Mouse (Mus musculus) MEL (cell line): ENCODE data around the gene Zfp146. TPM values are rescaled to one million over a fixed set of nuclear protein-coding genes. Genes with fewer than 3 reads are reported as not detected.
A peak's percentile ranks its signal among the peaks of the same experiment; 100 is the strongest.
"Not testable (repeated sequence)": the region's sequence is repeated elsewhere in the genome, so short reads cannot be mapped to it uniquely, and the experiment has no call there.

Experiments used
- DNase-seq: peaks from one replicate; pipeline ENCODE4 v3.0.0; 2011; ENCODE audit warnings: low read depth, low spot score
- H3K27ac ChIP-seq: 2 replicates; pipeline ENCODE4 v1.5.1; 2012; ENCODE audit warnings: low read depth, mild to moderate bottlenecking, control low read depth, low read length, moderate library complexity; ENCODE audit not compliant: control insufficient read depth
- H3K27me3 ChIP-seq, 2 experiments: fragments of 150-350 bp in 1 of 2; sonication (generic) in 1 of 2; 2 replicates each; pipeline ENCODE4 v1.6.1; 2012; ENCODE audit warnings: low read length in 2 of 2, mild to moderate bottlenecking in 2 of 2, improper control_type of control experiment in 1 of 2, moderate library complexity in 1 of 2; ENCODE audit not compliant: insufficient read depth in 2 of 2, control insufficient read depth in 1 of 2
- H3K36me3 ChIP-seq, 2 experiments: 2 replicates each; pipeline ENCODE4 v1.6.1; 2012 to 2014; ENCODE audit warnings: low read length in 2 of 2, improper control_type of control experiment in 1 of 2, inconsistent platforms in 1 of 2, mild to moderate bottlenecking in 1 of 2; ENCODE audit not compliant: insufficient read depth in 2 of 2, control insufficient read depth in 1 of 2
- H3K4me1 ChIP-seq, 2 experiments: fragments of 150-350 bp in 1 of 2; sonication (generic) in 1 of 2; 2 replicates each; pipeline ENCODE4 v1.6.1; 2012; ENCODE audit warnings: low read length in 2 of 2, improper control_type of control experiment in 1 of 2, mild to moderate bottlenecking in 1 of 2; ENCODE audit not compliant: insufficient read depth in 2 of 2, control insufficient read depth in 1 of 2
- H3K4me3 ChIP-seq, 2 experiments: fragments of 150-350 bp in 1 of 2; sonication (generic) in 1 of 2; 2 replicates each; pipeline ENCODE4 v1.5.1; 2012; ENCODE audit warnings: low read depth in 2 of 2, low read length in 2 of 2, mild to moderate bottlenecking in 2 of 2, moderate library complexity in 2 of 2, control low read depth in 1 of 2, improper control_type of control experiment in 1 of 2; ENCODE audit not compliant: control insufficient read depth in 1 of 2, insufficient read depth in 1 of 2
- H3K79me2 ChIP-seq: 2 replicates; pipeline ENCODE4 v1.6.1; 2012; ENCODE audit warnings: mild to moderate bottlenecking, low read length, moderate library complexity; ENCODE audit not compliant: control insufficient read depth, poor library complexity, insufficient read depth
- H3K9ac ChIP-seq: 2 replicates; pipeline ENCODE4 v1.6.1; 2012; ENCODE audit warnings: low read depth, mild to moderate bottlenecking, control low read depth, low read length, moderate library complexity; ENCODE audit not compliant: control insufficient read depth, poor library complexity, severe bottlenecking
- H3K9me3 ChIP-seq: fragments of 150-350 bp; sonication (generic); replicated peaks from 2 replicates; pipeline ENCODE4 v1.6.1; 2012; ENCODE audit warnings: mild to moderate bottlenecking, low read length, improper control_type of control experiment, moderate library complexity; ENCODE audit not compliant: insufficient read depth
- BHLHE40 ChIP-seq: IDR thresholded peaks from 2 replicates; pipeline ENCODE4 v1.6.1; 2012; ENCODE audit warnings: low read depth, mild to moderate bottlenecking, inconsistent platforms, low read length, improper control_type of control experiment, borderline replicate concordance
- CHD1 ChIP-seq: IDR thresholded peaks from 2 replicates; pipeline ENCODE4 v1.6.1; 2012; ENCODE audit warnings: low read depth, mild to moderate bottlenecking, inconsistent platforms, low read length, improper control_type of control experiment
- CTCF ChIP-seq, 3 experiments: IDR thresholded peaks in 2 of 3; conservative IDR thresholded peaks in 1 of 3; 2 replicates each; pipeline ENCODE4 v1.5.1; 2011 to 2012; ENCODE audit warnings: low read length in 3 of 3, low read depth in 2 of 3, mild to moderate bottlenecking in 2 of 3, improper control_type of control experiment in 1 of 3, inconsistent platforms in 1 of 3, mixed read lengths in 1 of 3, moderate library complexity in 1 of 3; ENCODE audit not compliant: control insufficient read depth in 1 of 3, insufficient read depth in 1 of 3, poor library complexity in 1 of 3, severe bottlenecking in 1 of 3
- ETS1 ChIP-seq: IDR thresholded peaks from 2 replicates; pipeline ENCODE4 v1.6.1; 2012; ENCODE audit warnings: low read depth, mild to moderate bottlenecking, inconsistent platforms, low read length, improper control_type of control experiment, moderate library complexity
- GATA1 ChIP-seq: IDR thresholded peaks from 2 replicates; pipeline ENCODE4 v1.6.1; 2011; ENCODE audit warnings: low read depth, low read length, improper control_type of control experiment
- HCFC1 ChIP-seq: IDR thresholded peaks from 2 replicates; pipeline ENCODE4 v1.6.1; 2012; ENCODE audit warnings: low read depth, mild to moderate bottlenecking, inconsistent platforms, low read length, improper control_type of control experiment, moderate library complexity
- KAT2A ChIP-seq: conservative IDR thresholded peaks from 2 replicates; pipeline ENCODE4 v1.6.1; 2012; ENCODE audit warnings: low read depth, low read length, improper control_type of control experiment, inconsistent platforms
- MAFK ChIP-seq: IDR thresholded peaks from 2 replicates; pipeline ENCODE4 v1.6.1; 2011; ENCODE audit warnings: low read depth, mild to moderate bottlenecking, low read length, improper control_type of control experiment, borderline replicate concordance
- MAX ChIP-seq: IDR thresholded peaks from 2 replicates; pipeline ENCODE4 v1.6.1; 2011; ENCODE audit warnings: low read length, improper control_type of control experiment
- MXI1 ChIP-seq: IDR thresholded peaks from 2 replicates; pipeline ENCODE4 v1.6.1; 2011; ENCODE audit warnings: mild to moderate bottlenecking, low read depth, low read length, improper control_type of control experiment
- MYC ChIP-seq: IDR thresholded peaks from 2 replicates; pipeline ENCODE4 v1.6.1; 2011; ENCODE audit warnings: low read depth, mild to moderate bottlenecking, low read length, improper control_type of control experiment, moderate library complexity
- RAD21 ChIP-seq: IDR thresholded peaks from 2 replicates; pipeline ENCODE4 v1.6.1; 2011; ENCODE audit warnings: mild to moderate bottlenecking, low read depth, low read length, improper control_type of control experiment
- RCOR1 ChIP-seq: IDR thresholded peaks from 2 replicates; pipeline ENCODE4 v1.6.1; 2012; ENCODE audit warnings: low read depth, mild to moderate bottlenecking, inconsistent platforms, low read length, improper control_type of control experiment
- SIN3A ChIP-seq: IDR thresholded peaks from 2 replicates; pipeline ENCODE4 v1.6.1; 2012; ENCODE audit warnings: low read length, improper control_type of control experiment, inconsistent platforms
- SMC3 ChIP-seq: IDR thresholded peaks from 2 replicates; pipeline ENCODE4 v1.6.1; 2011; ENCODE audit warnings: low read depth, low read length, improper control_type of control experiment
- TBP ChIP-seq: IDR thresholded peaks from 2 replicates; pipeline ENCODE4 v1.8.0; 2011; ENCODE audit warnings: low read depth, low read length, improper control_type of control experiment
- TCF12 ChIP-seq: IDR thresholded peaks from 2 replicates; pipeline ENCODE4 v1.6.1; 2014; ENCODE audit warnings: low read depth, mild to moderate bottlenecking, inconsistent platforms, low read length, improper control_type of control experiment, moderate library complexity
- UBTF ChIP-seq: IDR thresholded peaks from 2 replicates; pipeline ENCODE4 v1.6.1; 2012; ENCODE audit warnings: low read depth, mild to moderate bottlenecking, inconsistent platforms, low read length, improper control_type of control experiment, moderate library complexity, borderline replicate concordance; ENCODE audit not compliant: insufficient read depth
- USF1 ChIP-seq: IDR thresholded peaks from 2 replicates; pipeline ENCODE4 v1.6.1; 2014; ENCODE audit warnings: low read depth, mild to moderate bottlenecking, inconsistent platforms, low read length, improper control_type of control experiment, moderate library complexity
- ZC3H11A ChIP-seq: IDR thresholded peaks from 2 replicates; pipeline ENCODE4 v1.6.1; 2012; ENCODE audit warnings: low read depth, mild to moderate bottlenecking, inconsistent platforms, low read length, improper control_type of control experiment
- ZMIZ1 ChIP-seq: IDR thresholded peaks from 2 replicates; pipeline ENCODE4 v1.6.1; 2012; ENCODE audit warnings: low read depth, mild to moderate bottlenecking, inconsistent platforms, low read length, improper control_type of control experiment, moderate library complexity
- ZNF384 ChIP-seq: IDR thresholded peaks from 2 replicates; pipeline ENCODE4 v1.6.1; 2012; ENCODE audit warnings: low read depth, mild to moderate bottlenecking, inconsistent platforms, low read length, improper control_type of control experiment
- polyA plus RNA-seq, 2 experiments: library from polyadenylated mRNA; stranded (reverse) in 1 of 2; unstranded in 1 of 2; fragments of >175 nt in 1 of 2; fragments of >200 nt in 1 of 2; gene quantifications; 2 replicates each; pipeline versions ENCODE4 v1.2.1 to v1.2.4; 2012; ENCODE audit warnings: low replicate concordance in 2 of 2, low read depth in 1 of 2; ENCODE audit not compliant: insufficient read length in 2 of 2, insufficient read depth in 1 of 2, missing spikeins in 1 of 2
- total RNA-seq: library from RNA; depleted of rRNA; stranded (reverse); fragments of 300-350 nt; gene quantifications from 2 replicates; pipeline ENCODE4 v1.2.3, GENCODE M21; 2012

The Zfp146 gene
- total and polyA plus RNA-seq, 3 experiments, result 35.5 to 38.9 TPM; not detected in 1

DNA sequence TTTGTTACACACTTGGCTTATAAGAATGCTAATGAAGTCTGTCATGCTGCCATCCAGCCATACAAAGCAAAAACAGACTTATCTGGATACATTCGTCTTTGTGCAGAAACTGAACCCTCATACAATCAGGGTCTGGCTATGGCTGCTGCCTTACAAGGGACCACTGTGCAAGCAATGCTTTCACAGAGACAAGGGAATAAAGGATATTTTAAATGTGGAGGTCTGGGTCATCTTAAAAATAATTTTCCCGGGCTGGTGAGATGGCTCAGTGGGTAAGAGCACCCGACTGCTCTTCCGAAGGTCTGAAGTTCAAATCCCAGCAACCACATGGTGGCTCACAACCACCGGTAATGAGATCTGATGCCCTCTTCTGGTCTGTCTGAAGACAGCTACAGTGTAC, 36.8 kb upstream of the Zfp146 start:
- not testable (repeated sequence) for H3K9ac ChIP-seq, DNase-seq, H3K27ac ChIP-seq, H3K4me1 ChIP-seq, H3K79me2 ChIP-seq, H3K27me3 ChIP-seq, H3K4me3 ChIP-seq, H3K9me3 ChIP-seq, H3K36me3 ChIP-seq
- TF ChIP-seq TBP, result peak; percentile 79

DNA sequence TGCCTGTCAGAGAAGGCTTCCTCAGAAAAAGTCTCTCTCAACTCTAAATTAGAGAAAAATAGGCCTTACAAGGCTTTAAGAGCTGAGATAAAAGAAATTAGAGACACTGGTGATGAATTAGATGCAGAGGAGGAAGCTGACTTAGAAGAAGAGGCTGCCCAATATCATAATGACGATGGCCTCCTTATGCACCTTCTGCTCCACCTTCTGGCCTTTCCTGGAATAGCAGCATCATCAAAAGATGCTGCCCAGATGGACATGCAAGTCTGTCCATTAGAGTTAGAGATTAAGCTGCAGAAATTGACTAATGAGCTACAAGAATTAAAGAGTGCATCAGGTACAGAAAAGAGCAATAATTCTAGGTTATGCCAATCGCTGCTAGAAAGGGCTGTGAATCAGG, 35.8 kb upstream of the Zfp146 start:
- Histone ChIP-seq H3K4me3 (no peak overlapping the region; a peak in 1 of 4 replicates), H3K4me1 (peaks cover 0 to 4% of the 10 kb centered on the region in 2 experiments; a peak in 1 of 4 replicates), H3K9ac (no peak overlapping the region), H3K36me3 (peaks cover 0 to 3% of the 10 kb centered on the region in 2 experiments; a peak in 1 of 4 replicates), H3K27ac (no peak overlapping the region), H3K9me3 (no peaks in the 10 kb centered on the region), H3K27me3 (peaks cover 0 to 2% of the 10 kb centered on the region in 2 experiments; a peak in 2 of 4 replicates)
- TF ChIP-seq BHLHE40, result 0 out of 2 replicates have a peak, but pooled peaks have one; percentile 16
- TF ChIP-seq SIN3A, result 0 out of 2 replicates have a peak, but pooled peaks have one; percentile 34
- peak; percentile 88 for TF ChIP-seq SMC3
- TF ChIP-seq MYC, result 0 out of 2 replicates have a peak, but pooled peaks have one; percentile 31
- peak; percentile 58 to 82 (median 77) for TF ChIP-seq CTCF (IDR thresholded peaks at IDR 0.05 in 2 of 3, conservative IDR thresholded peaks at IDR 0.05 in 1 of 3; ENCODE audit: control insufficient read depth in 1 of 3, insufficient read depth in 1 of 3, low read depth in 2 of 3, low read length in 3 of 3, poor library complexity in 1 of 3, severe bottlenecking in 1 of 3)
- peak; percentile 80 for TF ChIP-seq RAD21
- TF ChIP-seq UBTF, result no peak
- 0 out of 2 replicates have a peak, but pooled peaks have one; percentile 14 for TF ChIP-seq HCFC1
- TF ChIP-seq TCF12, result no peak
- peak; percentile 79 for TF ChIP-seq ZNF384
- TF ChIP-seq ZC3H11A, result peak; percentile 78
- TF ChIP-seq USF1, result no peak
- TF ChIP-seq KAT2A, result no peak
- TF ChIP-seq, all 39 proteins: peak for 9
- H3K79me2 ChIP-seq, result no peaks in the 10 kb centered on the region
- peak; percentile 89 for DNase-seq

DNA sequence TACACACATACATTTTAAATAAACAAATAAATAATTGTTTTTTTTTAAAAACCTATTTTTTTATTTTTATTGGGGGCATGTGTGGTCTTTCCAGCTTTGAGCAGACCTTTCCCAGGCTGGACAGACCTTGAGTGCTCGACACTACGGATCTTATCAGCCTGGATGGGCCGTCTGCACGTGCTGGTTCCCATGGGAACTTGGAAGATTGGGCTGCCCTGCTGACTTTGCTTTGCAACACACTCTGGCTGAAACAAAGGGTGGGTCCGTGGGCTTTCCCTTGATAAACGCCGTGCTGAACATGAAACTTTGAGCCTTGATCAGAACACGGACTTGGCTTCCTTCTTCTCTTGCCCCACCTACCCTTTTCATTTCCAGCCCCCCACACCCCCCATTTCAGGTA, 34.8 kb upstream of the Zfp146 start:
- TF ChIP-seq ETS1, result no peak
- TF ChIP-seq BHLHE40, result peak; percentile 99
- TF ChIP-seq GATA1, result peak; percentile 65; the same call in 1 of the 2 replicates
- TF ChIP-seq USF1, result peak; percentile 66; the same call in 1 of the 2 replicates
- no peak for TF ChIP-seq MAFK
- peak; percentile 76 for TF ChIP-seq MYC
- TF ChIP-seq RCOR1, result 0 out of 2 replicates have a peak, but pooled peaks have one; percentile 26
- peak; percentile 94 for TF ChIP-seq MXI1
- no peak for TF ChIP-seq CHD1
- TF ChIP-seq ZMIZ1, result no peak
- TF ChIP-seq MAX, result peak; percentile 76
- Histone ChIP-seq H3K36me3 (peaks cover 0 to 3% of the 10 kb centered on the region in 2 experiments; a peak in 1 of 4 replicates), H3K9ac (peak overlapping the region; percentile 75), H3K9me3 (no peaks in the 10 kb centered on the region), H3K27ac (peak overlapping the region; percentile 24; the same call in 1 of the 2 replicates), H3K27me3 (peaks cover 0 to 2% of the 10 kb centered on the region in 2 experiments; a peak in 2 of 4 replicates), H3K79me2 (no peaks in the 10 kb centered on the region), H3K4me3 (peak overlapping the region; percentile 82 to 90), H3K4me1 (peaks cover 0 to 4% of the 10 kb centered on the region in 2 experiments; a peak in 1 of 4 replicates)
- peak; percentile 63 for DNase-seq
